Mouse (Mus musculus) stomach, embryonic 14.5 days (tissue): ENCODE data around the gene Ten1. TPM values are rescaled to one million over a fixed set of nuclear protein-coding genes. Genes with fewer than 3 reads are reported as not detected.

Experiments used
- ATAC-seq: fragments of 200-750 bp; cut with Nextera tagmentation; 2 replicates; pipeline ENCODE4 v1.8.0; 2017; ENCODE audit warnings: low read depth, moderate TSS enrichment; ENCODE audit not compliant: insufficient number of reproducible peaks, insufficient read depth, low FRiP score
- H3K27ac ChIP-seq: fragments of 300-500 bp; sonication (generic); 2 replicates; pipeline ENCODE4 v1.5.1; 2014; ENCODE audit warnings: mild to moderate bottlenecking, low read length, moderate library complexity, mixed read lengths
- H3K27me3 ChIP-seq: fragments of 300-500 bp; sonication (generic); 2 replicates; pipeline ENCODE4 v1.6.1; 2014; ENCODE audit warnings: low read length, control low read depth, mixed read lengths; ENCODE audit not compliant: control insufficient read depth, insufficient read depth
- H3K36me3 ChIP-seq: fragments of 300-500 bp; sonication (generic); 2 replicates; pipeline ENCODE4 v1.6.1; 2014; ENCODE audit warnings: mild to moderate bottlenecking, control low read depth, low read length, moderate library complexity, mixed read lengths; ENCODE audit not compliant: control insufficient read depth, insufficient read depth
- H3K4me1 ChIP-seq: fragments of 300-500 bp; sonication (generic); 2 replicates; pipeline ENCODE4 v1.6.1; 2014; ENCODE audit warnings: low read length, control low read depth, mixed read lengths; ENCODE audit not compliant: control insufficient read depth, insufficient read depth
- H3K4me2 ChIP-seq: fragments of 300-500 bp; sonication (generic); replicated peaks from 2 replicates; pipeline ENCODE4 v1.6.1; 2014; ENCODE audit warnings: low read depth, low read length, control low read depth
- H3K4me3 ChIP-seq: fragments of 300-500 bp; sonication (generic); 2 replicates; pipeline ENCODE4 v1.5.1; 2014; ENCODE audit warnings: low read depth, low read length, control low read depth
- H3K9ac ChIP-seq: fragments of 300-500 bp; sonication (generic); replicated peaks from 2 replicates; pipeline ENCODE4 v1.6.1; 2014; ENCODE audit warnings: low read depth, mild to moderate bottlenecking, control low read depth, low read length, moderate library complexity, mixed read lengths
- H3K9me3 ChIP-seq: fragments of 300-500 bp; sonication (generic); 2 replicates; pipeline ENCODE4 v1.6.1; 2016; ENCODE audit warnings: low read depth, low read length, control low read depth; ENCODE audit not compliant: control insufficient read depth
- WGBS: fragments of 180-500 bp; shearing (Covaris S2); extraction: QIAGEN DNeasy Blood & Tissue Kit; methylation state at CpG from one replicate; pipeline ENCODE4 v1.1.7; 2014; 5-methylcytosine and 5-hydroxymethylcytosine counted together
- polyA plus RNA-seq: library from polyadenylated mRNA; unstranded; fragments of >200 nt; fragmentation: Nextera tagmentation; extraction: Ambion mirVana; gene quantifications from 2 replicates; pipeline ENCODE4 v1.2.1, GENCODE M21; 2014

The Ten1 gene
- polyA plus RNA-seq, 1 experiment from 2014 or later: 81.3 TPM

GRCm38 (mm10) chr11:116250898-116251297 lies 52.2 kb downstream of the Ten1 start:
- no peak overlapping the region for H3K4me3 ChIP-seq
- H3K9ac ChIP-seq: no peak overlapping the region
- no peak overlapping the region for H3K4me2 ChIP-seq
- no peak for ATAC-seq
- no peaks in the 10 kb centered on the region for H3K4me1 ChIP-seq
- peaks cover 92% of the 10 kb centered on the region for H3K36me3 ChIP-seq
- H3K27ac ChIP-seq: no peak overlapping the region
- 81% methylated on average over 8 of the region's 8 CpGs for WGBS
- H3K9me3 ChIP-seq: no peaks in the 10 kb centered on the region
- H3K27me3 ChIP-seq: no peaks in the 10 kb centered on the region

GRCm38 (mm10) chr11:116253076-116253600 lies 54.5 kb downstream of the Ten1 start:
- Histone ChIP-seq H3K36me3 (peaks cover 82% of the 10 kb centered on the region), H3K4me1 (no peaks in the 10 kb centered on the region), H3K9me3 (no peaks in the 10 kb centered on the region), H3K27ac (no peak overlapping the region), H3K27me3 (no peaks in the 10 kb centered on the region), H3K4me2 (no peak overlapping the region), H3K9ac (no peak overlapping the region), H3K4me3 (no peak overlapping the region)
- ATAC-seq: no peak
- 92% methylated on average over 3 of the region's 3 CpGs for WGBS

- no peak overlapping the region for H3K4me3 ChIP-seq
- H3K9me3 ChIP-seq: no peaks in the 10 kb centered on the region
- 69% methylated on average over 9 of the region's 9 CpGs for whole genome bisulfite sequencing
- no peak for ATAC-seq
- H3K27ac ChIP-seq: no peak overlapping the region
- no peak overlapping the region for H3K4me2 ChIP-seq
- H3K27me3 ChIP-seq: no peaks in the 10 kb centered on the region
- peaks cover 81% of the 10 kb centered on the region for H3K36me3 ChIP-seq
- no peak overlapping the region for H3K9ac ChIP-seq
- H3K4me1 ChIP-seq: no peaks in the 10 kb centered on the region
These were observed 56.0 kb downstream of the Ten1 start for GRCm38 (mm10) chr11:116254627-116255026.

- 78% methylated on average over 22 of the region's 22 CpGs for WGBS
- Histone ChIP-seq H3K4me1 (no peaks in the 10 kb centered on the region), H3K9me3 (no peaks in the 10 kb centered on the region), H3K4me3 (no peak overlapping the region), H3K36me3 (peaks cover 81% of the 10 kb centered on the region), H3K9ac (no peak overlapping the region), H3K27ac (peak overlapping the region; percentile 33; the same call in 1 of the 2 replicates), H3K4me2 (no peak overlapping the region), H3K27me3 (no peaks in the 10 kb centered on the region)
- no peak for ATAC-seq
These were observed 56.7 kb downstream of the Ten1 start for GRCm38 (mm10) chr11:116255090-116255981.

GRCm38 (mm10) chr11:116255982-116256675 lies 57.5 kb downstream of the Ten1 start:
- peaks cover 81% of the 10 kb centered on the region for H3K36me3 ChIP-seq
- H3K4me3 ChIP-seq: no peak overlapping the region
- no peaks in the 10 kb centered on the region for H3K9me3 ChIP-seq
- ATAC-seq: no peak
- no peak overlapping the region for H3K27ac ChIP-seq
- no peaks in the 10 kb centered on the region for H3K27me3 ChIP-seq
- no peaks in the 10 kb centered on the region for H3K4me1 ChIP-seq
- WGBS: 80% methylated on average over 9 of the region's 9 CpGs
- H3K4me2 ChIP-seq: no peak overlapping the region
- H3K9ac ChIP-seq: no peak overlapping the region

- Histone ChIP-seq H3K36me3 (peaks cover 84% of the 10 kb centered on the region), H3K27ac (no peak overlapping the region), H3K27me3 (no peaks in the 10 kb centered on the region), H3K9me3 (no peaks in the 10 kb centered on the region), H3K4me2 (no peak overlapping the region), H3K4me1 (no peaks in the 10 kb centered on the region), H3K4me3 (no peak overlapping the region), H3K9ac (no peak overlapping the region)
- WGBS: 87% methylated on average over 8 of the region's 8 CpGs
- ATAC-seq: no peak
These were observed 60.8 kb downstream of the Ten1 start for GRCm38 (mm10) chr11:116259461-116259860.

GRCm38 (mm10) chr11:116260259-116260658 lies 61.6 kb downstream of the Ten1 start:
- Histone ChIP-seq H3K4me3 (no peak overlapping the region), H3K4me2 (no peak overlapping the region), H3K4me1 (no peaks in the 10 kb centered on the region), H3K36me3 (peaks cover 84% of the 10 kb centered on the region), H3K27ac (peak overlapping the region; percentile 10; the same call in 1 of the 2 replicates), H3K9me3 (no peaks in the 10 kb centered on the region), H3K27me3 (no peaks in the 10 kb centered on the region), H3K9ac (no peak overlapping the region)
- no peak for ATAC-seq
- WGBS: 75% methylated on average over 7 of the region's 7 CpGs
